Mouse (Mus musculus) adrenal gland, adult 8-10 months (tissue): ENCODE measurements around the gene Fam189a2. TPM values are rescaled to one million over a fixed set of nuclear protein-coding genes. Genes with fewer than 3 reads are reported as not detected.

Source experiments
- DNase-seq: peaks from one replicate; pipeline ENCODE4 v3.0.0; 2022
- total RNA-seq, 4 experiments: library from RNA; stranded (reverse); gene quantifications; 2 replicates each; pipeline ENCODE4 v1.2.4; 2022

Fam189a2 gene
- total RNA-seq, 4 experiments from 2014 or later: 8.0 to 16.6 (median 11.7) TPM

GRCm38 (mm10) chr19:24024667-24025066, 6.2 kb downstream of the Fam189a2 start:
- no peak for DNase-seq

GRCm38 (mm10) chr19:24024131-24024530, 6.7 kb downstream of the Fam189a2 start:
- no peak for DNase-seq

- DNase-seq: no peak
Observed at GRCm38 (mm10) chr19:24023351-24023750, 7.5 kb downstream of the Fam189a2 start.

- no peak for DNase-seq
Observed at GRCm38 (mm10) chr19:24022771-24023170, 8.0 kb downstream of the Fam189a2 start.

DNA sequence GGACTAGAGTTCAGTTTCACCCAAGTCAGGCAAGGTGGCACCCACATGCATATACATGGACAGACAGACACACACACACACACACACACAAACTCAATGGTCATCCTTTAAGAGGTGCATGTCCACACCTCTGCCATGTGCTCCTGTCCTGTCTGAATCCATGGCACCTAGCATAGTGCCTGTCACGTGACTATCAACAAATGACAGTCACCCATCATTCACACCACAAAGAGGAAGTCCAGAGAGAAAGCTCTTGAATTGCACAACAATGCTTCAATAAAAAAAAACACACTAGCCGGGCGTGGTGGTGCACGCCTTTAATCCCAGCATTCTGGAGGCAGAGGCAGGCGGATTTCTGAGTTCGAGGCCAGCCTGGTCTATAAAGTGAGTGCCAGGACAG, 8.5 kb downstream of the Fam189a2 start:
- no peak for DNase-seq

GRCm38 (mm10) chr19:24020736-24021135, 10.1 kb downstream of the Fam189a2 start:
- DNase-seq: no peak

DNA sequence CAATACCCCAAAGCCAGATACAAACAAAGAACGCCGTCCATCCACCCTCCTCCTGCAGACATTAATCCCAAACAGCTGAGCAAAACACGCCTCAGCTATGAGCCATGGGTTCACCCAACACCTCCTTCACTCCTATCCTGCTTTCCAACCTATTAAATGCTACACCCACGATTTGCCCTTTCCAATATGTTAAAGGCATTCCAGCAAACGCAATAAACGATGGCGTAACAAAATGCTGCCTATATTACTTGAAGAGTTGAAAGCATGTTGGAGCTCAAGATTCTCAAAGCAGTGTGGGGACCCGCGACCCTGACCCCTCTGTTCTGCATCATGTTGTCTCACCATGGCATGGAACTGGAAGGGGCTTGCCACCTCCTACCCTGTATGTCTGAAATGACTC, 11.2 kb downstream of the Fam189a2 start:
- DNase-seq: no peak

- no peak for DNase-seq
Observed at GRCm38 (mm10) chr19:24018396-24018795, 12.4 kb downstream of the Fam189a2 start.

DNA sequence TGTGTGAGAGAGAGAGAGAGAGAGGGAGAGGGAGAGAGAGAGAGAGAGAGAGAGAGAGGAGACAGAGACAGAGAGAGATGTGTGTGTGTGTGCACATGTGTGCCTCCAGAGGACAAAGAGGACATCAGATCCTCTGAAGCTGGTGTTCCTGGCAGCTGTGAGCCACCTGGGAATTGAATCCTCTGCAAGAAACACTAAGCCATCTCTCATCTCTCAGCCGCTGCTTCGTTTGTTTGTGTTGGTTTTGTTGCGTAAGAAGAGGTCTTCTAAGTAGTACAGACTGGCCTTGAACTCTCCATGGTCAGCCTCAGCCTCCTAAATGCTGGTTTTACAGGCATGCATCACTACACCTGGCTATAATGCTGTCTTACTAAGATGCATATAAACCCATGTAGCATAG, 12.9 kb downstream of the Fam189a2 start:
- no peak for DNase-seq

DNA sequence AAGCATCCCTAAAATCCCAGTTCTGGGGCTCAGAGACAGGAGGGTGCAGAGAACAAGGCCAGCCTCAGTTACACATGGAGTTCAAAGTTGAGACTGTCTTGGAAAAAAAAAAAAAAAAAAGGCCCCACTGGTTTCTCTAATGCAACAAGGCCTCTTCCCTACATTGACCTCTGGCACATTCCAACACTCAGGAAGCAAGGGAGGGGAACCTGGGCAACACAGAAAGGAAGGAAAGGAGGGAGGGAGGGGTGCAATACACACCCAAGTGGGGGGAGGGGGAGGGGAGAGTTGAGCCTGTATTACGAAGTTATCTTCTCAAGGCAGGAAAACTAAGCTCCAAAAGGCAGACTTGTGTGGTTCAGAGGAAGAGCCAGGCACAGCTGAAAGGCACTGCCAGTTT, 13.4 kb downstream of the Fam189a2 start:
- peak; percentile 26 for DNase-seq

GRCm38 (mm10) chr19:24016706-24017386, 14.0 kb downstream of the Fam189a2 start:
- DNase-seq: no peak

- no peak for DNase-seq
Observed at GRCm38 (mm10) chr19:24013241-24013640, 17.6 kb downstream of the Fam189a2 start.

- DNase-seq: no peak
Observed at GRCm38 (mm10) chr19:24012479-24012878, 18.3 kb downstream of the Fam189a2 start.

DNA sequence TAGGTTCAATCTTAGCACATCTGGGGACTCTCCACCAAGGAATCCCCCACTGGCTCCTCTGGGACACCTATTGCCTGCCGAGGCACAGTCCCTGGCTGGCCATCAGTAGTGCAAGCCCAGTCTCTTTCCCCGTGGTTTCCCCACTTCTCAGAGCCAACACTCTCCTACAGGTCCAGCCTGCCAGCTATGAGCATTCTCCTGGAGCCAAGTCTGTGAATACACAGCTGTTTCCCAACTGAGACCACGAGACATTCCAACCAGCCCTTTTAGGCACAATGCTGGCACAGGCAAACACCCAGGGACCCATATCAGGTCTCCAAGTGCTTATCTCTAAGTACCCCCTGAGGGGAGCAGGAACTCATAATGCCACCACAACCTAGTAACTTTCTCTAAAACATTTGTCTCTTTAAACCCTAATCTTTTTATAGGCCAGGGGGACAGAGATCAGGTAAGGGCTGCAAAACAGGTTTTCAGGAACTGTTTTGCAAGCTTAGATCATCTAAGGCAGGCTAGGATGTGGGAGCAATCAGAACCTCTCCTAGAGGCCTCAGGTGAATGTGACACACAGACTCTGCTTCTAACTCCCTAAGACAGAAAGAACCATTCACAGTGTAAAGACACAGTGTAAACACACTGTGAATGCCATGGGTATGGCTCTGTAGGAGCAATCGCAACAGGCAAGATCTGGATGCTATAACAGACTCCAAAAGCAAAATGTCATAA, 23.0 kb downstream of the Fam189a2 start:
- no peak for DNase-seq

GRCm38 (mm10) chr19:24007002-24007637, 23.7 kb downstream of the Fam189a2 start:
- DNase-seq: no peak

GRCm38 (mm10) chr19:23995766-23996399, 34.9 kb downstream of the Fam189a2 start:
- DNase-seq: no peak

DNA sequence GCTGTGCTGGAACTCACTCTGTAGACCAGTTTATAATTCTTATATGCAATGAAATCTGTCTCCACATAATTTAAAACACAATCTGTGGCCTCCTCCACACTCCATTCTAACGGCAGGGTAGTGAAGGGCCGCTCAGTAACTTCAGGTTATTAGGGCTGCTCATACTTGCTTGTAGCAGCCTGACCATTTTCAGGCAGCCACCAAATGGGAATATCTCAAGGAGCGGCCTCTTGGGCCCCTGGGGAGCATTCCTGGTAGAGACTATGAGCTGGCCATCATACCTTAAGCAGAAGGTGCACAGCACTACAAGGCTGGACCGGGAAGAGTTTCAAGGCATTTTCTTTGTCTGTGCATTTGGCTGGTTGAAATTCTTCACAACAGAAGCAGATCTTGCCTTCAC, 42.7 kb downstream of the Fam189a2 start:
- DNase-seq: no peak

- DNase-seq: no peak
Observed at GRCm38 (mm10) chr19:23987291-23987690, 43.5 kb downstream of the Fam189a2 start.

- no peak for DNase-seq
Observed at GRCm38 (mm10) chr19:23984186-23984585, 46.6 kb downstream of the Fam189a2 start.

DNA sequence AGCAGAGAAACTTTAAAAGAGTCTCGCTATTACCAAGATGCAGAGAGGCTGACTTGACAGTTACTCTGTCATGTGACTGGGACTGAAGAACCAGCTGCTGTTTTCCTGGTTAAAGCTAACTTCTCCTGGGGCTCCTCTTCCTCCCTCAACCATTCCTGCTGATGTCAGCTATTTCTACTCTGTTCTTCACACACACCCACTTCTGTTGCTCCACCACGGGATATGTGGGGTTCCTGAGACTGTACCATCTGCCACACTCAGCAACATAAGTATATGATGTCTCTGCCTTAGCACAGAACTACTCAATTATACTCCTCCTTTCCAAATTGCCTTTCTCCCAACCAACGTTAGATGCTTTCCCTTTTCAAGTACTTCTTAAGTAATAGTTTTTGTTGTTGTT, 50.2 kb downstream of the Fam189a2 start:
- DNase-seq: no peak

GRCm38 (mm10) chr19:23977901-23978443, 52.8 kb downstream of the Fam189a2 start:
- DNase-seq: no peak

DNA sequence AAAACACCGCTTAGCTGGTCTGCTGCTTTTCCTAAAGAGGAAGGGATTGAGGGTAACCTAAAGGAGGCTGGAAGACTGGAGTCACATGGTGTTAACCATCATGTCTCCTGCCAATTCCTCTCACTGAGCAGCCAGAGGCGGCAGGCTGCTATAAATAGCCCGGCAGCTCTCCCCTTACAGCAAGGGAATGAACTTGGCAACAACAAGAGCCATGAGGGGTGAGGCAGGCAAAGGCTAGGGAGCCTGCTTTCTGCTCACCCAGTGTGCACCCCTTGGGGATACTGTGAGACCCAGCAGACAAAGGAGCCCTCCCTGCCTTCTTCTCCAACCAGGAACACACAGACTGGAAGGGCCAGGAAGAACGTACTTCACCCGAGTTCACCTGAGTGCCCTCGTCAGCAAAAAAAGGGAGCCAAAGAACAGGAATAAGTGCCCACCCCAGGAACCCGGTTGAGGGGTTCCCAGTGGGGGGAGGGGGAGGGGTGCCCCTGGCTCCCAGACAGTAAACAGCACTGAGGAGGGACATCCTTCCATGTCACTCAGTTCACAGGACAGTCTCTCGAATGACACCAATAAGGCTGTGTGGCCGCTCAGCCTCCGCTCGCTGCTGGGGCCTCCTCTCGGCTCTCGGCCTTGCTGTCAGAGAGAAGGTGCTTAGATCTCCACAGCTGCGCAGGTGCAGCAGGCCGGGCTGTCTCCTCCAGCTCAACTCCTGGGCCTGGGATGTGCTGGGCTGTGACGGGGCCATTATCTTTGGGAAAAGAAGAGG, 57.8 kb downstream of the Fam189a2 start:
- DNase-seq: no peak
